Mouse (Mus musculus) hindbrain, embryonic 11.5 days (tissue): ENCODE data around the gene Rasa2. TPM values are rescaled to one million over a fixed set of nuclear protein-coding genes. Genes with fewer than 3 reads are reported as not detected.
"Not testable (repeated sequence)": the region's sequence is repeated elsewhere in the genome, so short reads cannot be mapped to it uniquely, and the experiment has no call there.

Source experiments
- ATAC-seq: fragments of 200-750 bp; cut with Nextera tagmentation; 2 replicates; pipeline ENCODE4 v1.8.0; 2017; ENCODE audit warnings: mild to moderate bottlenecking, moderate TSS enrichment, moderate library complexity; ENCODE audit not compliant: low FRiP score
- DNase-seq: peaks from one replicate; pipeline ENCODE4 v3.0.0-alpha.2; 2015; ENCODE audit warnings: low spot score
- H3K27ac ChIP-seq: fragments of 300-500 bp; sonication (generic); 2 replicates; pipeline ENCODE4 v1.5.1; 2014; ENCODE audit warnings: mild to moderate bottlenecking, low read depth, low read length
- H3K27me3 ChIP-seq: fragments of 300-500 bp; sonication (generic); 2 replicates; pipeline ENCODE4 v1.6.1; 2014; ENCODE audit warnings: mild to moderate bottlenecking, low read length, moderate library complexity, mixed read lengths; ENCODE audit not compliant: control insufficient read depth, insufficient read depth
- H3K36me3 ChIP-seq: fragments of 300-500 bp; sonication (generic); 2 replicates; pipeline ENCODE4 v1.6.1; 2014; ENCODE audit warnings: mild to moderate bottlenecking, low read length, moderate library complexity, mixed read lengths; ENCODE audit not compliant: control insufficient read depth, insufficient read depth
- H3K4me1 ChIP-seq: fragments of 300-500 bp; sonication (generic); replicated peaks from 2 replicates; pipeline ENCODE4 v1.6.1; 2014; ENCODE audit warnings: low read length, mixed read lengths; ENCODE audit not compliant: control insufficient read depth, insufficient read depth
- H3K4me2 ChIP-seq: fragments of 300-500 bp; sonication (generic); replicated peaks from 2 replicates; pipeline ENCODE4 v1.6.1; 2014; ENCODE audit warnings: mild to moderate bottlenecking, low read depth, low read length
- H3K4me3 ChIP-seq: fragments of 300-500 bp; sonication (generic); 2 replicates; pipeline ENCODE4 v1.5.1; 2014; ENCODE audit warnings: low read depth, low read length
- H3K9ac ChIP-seq: fragments of 300-500 bp; sonication (generic); 2 replicates; pipeline ENCODE4 v1.6.1; 2014; ENCODE audit warnings: low read depth, low read length
- H3K9me3 ChIP-seq: fragments of 300-500 bp; sonication (generic); 2 replicates; pipeline ENCODE4 v1.6.1; 2016; ENCODE audit warnings: low read length; ENCODE audit not compliant: control insufficient read depth
- WGBS: fragments of 180-500 bp; shearing (Covaris S2); extraction: QIAGEN DNeasy Blood & Tissue Kit; methylation state at CpG from one replicate; pipeline ENCODE4 v1.1.7; 2014; 5-methylcytosine and 5-hydroxymethylcytosine counted together
- polyA plus RNA-seq: library from polyadenylated mRNA; unstranded; fragments of >200 nt; fragmentation: Nextera tagmentation; extraction: Ambion mirVana; gene quantifications from 2 replicates; pipeline ENCODE4 v1.2.1, GENCODE M21; 2014

Gene Rasa2
- polyA plus RNA-seq, 1 experiment from 2014 or later, result 16.4 TPM

DNA sequence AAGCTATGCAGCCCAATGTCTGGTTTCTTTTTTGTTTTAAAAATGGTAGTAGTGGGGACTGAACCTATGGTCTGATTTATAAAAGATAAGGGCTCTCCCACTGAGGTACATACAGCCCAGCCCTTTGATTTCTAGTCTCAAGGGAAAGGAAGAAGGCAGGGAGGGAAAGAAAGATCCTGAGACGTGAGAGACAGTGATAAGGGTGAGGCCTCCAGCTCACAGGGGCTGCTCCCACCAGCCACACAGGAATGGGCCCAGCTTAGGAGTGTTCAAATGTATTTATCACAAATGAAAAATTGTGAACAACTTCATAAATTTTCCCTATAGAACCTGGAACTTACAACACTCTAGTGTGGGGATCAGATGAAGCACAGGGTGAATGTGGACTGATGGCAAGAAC lies 72.8 kb downstream of the Rasa2 start:
- 80% methylated on average over 1 of the region's 1 CpGs for WGBS
- Histone ChIP-seq H3K4me1 (no peaks in the 10 kb centered on the region), H3K36me3 (0 out of 2 replicates have a peak, but pooled peaks cover 2% of the 10 kb centered on the region), H3K27ac (no peak overlapping the region), H3K4me3 (no peak overlapping the region), H3K4me2 (no peak overlapping the region), H3K9me3 (no peaks in the 10 kb centered on the region), H3K27me3 (no peaks in the 10 kb centered on the region), H3K9ac (no peak overlapping the region)
- DNase-seq (no peak), ATAC-seq (no peak)

DNA sequence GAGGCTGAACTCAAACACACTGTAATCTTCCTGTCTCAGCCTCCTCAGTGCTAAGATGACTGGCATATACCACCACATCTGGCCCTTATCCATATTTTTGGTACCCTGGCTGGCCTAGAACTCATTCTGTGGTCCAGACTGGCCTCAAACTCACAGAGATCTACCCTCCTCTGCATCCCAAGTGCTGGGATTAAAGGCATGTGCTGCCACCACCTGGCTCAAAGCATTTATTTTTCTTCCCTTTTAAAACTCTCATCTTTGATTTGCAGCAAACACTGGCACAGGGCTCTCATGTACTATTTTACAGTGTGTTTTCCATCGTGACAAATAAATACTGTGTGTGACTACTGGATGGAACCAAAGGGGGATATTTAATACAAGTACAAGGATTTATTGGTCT lies 77.3 kb downstream of the Rasa2 start:
- Histone ChIP-seq H3K9me3 (no peaks in the 10 kb centered on the region), H3K4me3 (no peak overlapping the region), H3K4me1 (no peaks in the 10 kb centered on the region), H3K27ac (no peak overlapping the region), H3K4me2 (no peak overlapping the region), H3K36me3 (no peaks in the 10 kb centered on the region), H3K27me3 (no peaks in the 10 kb centered on the region), H3K9ac (no peak overlapping the region)
- no peak for ATAC-seq
- 95% methylated on average over 1 of the region's 1 CpGs for WGBS
- DNase-seq, result no peak

DNA sequence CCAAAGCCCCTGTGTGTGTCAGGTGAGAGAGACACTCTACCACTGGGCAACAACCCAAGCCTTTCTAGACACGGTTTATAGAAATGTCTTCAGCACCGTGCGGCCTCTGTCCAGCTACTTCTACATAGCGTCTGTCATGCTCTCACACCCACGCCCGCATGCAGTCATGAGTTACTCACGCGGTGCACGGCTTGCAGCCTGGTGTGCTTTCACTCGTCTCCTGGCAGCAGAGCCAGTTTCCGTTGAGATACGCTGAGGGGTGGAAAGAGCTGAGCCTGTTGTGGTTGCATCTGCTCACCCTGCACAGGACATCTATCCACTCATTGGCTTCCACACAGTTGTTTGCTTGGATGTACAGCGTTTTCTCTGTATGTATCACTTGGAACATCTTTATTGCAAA lies 86.0 kb downstream of the Rasa2 start:
- H3K9ac ChIP-seq, result no peak overlapping the region
- WGBS, result 92% methylated on average over 13 of the region's 13 CpGs
- no peak overlapping the region for H3K4me2 ChIP-seq
- H3K9me3 ChIP-seq, result no peaks in the 10 kb centered on the region
- DNase-seq (no peak), ATAC-seq (no peak)
- H3K27ac ChIP-seq, result no peak overlapping the region
- no peaks in the 10 kb centered on the region for H3K36me3 ChIP-seq
- H3K4me1 ChIP-seq, result no peaks in the 10 kb centered on the region
- H3K4me3 ChIP-seq, result no peak overlapping the region
- no peaks in the 10 kb centered on the region for H3K27me3 ChIP-seq

DNA sequence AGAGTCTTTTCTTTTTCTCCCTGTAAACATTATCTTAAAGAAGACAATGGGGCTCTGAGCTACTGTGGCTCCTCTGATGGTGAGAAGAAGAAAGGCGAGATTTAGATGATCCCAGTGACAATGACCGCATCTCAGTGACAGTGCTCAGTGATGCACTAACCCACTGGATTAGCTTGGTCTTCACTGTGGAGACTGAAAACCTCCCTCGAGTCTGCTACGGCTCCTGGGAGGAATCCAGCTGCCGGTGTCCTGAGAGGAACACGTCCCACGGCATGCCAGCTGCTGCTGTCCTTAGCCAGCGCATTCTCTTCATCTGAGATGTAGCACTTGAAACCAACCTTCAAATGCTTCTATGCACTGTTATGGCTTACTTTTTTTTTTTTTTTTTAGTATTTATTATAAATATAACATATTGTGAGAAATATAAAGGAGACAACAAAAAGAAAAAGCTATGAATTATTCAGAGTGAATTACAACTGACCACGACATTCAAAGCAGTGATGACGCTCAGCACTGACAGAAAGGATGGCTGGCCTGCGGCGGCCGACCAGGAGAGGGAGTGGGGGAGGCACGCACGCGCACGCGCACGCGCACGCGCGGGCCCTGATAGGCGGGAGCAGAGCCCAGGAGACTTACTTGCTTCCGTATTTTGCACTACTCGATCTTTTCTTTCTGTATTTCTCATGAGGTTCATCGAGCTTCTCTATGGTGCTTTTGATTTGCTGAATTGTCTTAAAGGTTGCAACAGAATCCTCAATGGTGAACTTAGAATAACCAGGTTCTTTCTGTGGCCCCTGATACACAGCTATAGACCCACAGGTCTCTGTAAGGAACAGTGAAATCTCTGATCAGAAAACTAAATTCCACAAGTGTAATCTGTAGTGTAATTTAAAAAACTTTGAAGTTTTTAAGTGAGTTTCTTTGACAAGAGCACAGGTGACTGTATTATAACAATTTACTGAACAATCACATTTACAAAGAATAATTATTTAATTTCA lies 87.5 kb downstream of the Rasa2 start:
- H3K9ac ChIP-seq, result 0 out of 2 replicates have a peak overlapping the region, but pooled peaks have one; percentile 8
- H3K4me2 ChIP-seq, result no peak overlapping the region; the same call in 1 of the 2 replicates
- H3K36me3 ChIP-seq, result no peaks in the 10 kb centered on the region
- no peaks in the 10 kb centered on the region for H3K27me3 ChIP-seq
- no peak overlapping the region for H3K4me3 ChIP-seq
- ATAC-seq, result peak; percentile 88
- DNase-seq, result peak; percentile 89
- H3K27ac ChIP-seq, result 0 out of 2 replicates have a peak overlapping the region, but pooled peaks have one; percentile 54
- H3K9me3 ChIP-seq, result no peaks in the 10 kb centered on the region
- 32% methylated on average over 27 of the region's 27 CpGs for WGBS
- no peaks in the 10 kb centered on the region for H3K4me1 ChIP-seq

DNA sequence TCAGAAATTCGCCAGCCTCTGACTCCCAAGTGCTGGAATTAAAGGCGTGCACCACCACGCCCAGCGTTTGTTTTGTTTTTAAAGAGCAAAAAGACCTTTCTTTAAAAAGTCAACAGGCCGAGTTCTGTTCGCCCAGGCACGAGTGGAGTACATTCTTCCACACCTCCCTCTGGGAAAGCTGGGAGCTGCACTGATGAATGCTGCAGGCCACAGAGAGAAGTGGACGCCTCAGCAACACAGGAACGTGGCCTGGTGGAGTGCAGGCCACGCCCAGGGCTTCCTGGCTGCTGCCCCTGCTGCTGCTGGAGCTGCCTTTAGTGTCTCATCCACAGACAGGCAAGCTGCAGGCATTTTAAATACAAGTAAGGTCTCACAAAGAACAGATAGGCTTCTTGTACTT lies 92.5 kb downstream of the Rasa2 start:
- DNase-seq, result no peak
- no peak for ATAC-seq
- no peaks in the 10 kb centered on the region for H3K36me3 ChIP-seq
- no peak overlapping the region for H3K4me3 ChIP-seq
- H3K27ac ChIP-seq, result no peak overlapping the region
- H3K4me2 ChIP-seq, result no peak overlapping the region
- WGBS, result 59% methylated on average over 10 of the region's 10 CpGs
- H3K9me3 ChIP-seq, result no peaks in the 10 kb centered on the region
- no peaks in the 10 kb centered on the region for H3K27me3 ChIP-seq
- no peak overlapping the region for H3K9ac ChIP-seq
- peaks cover 4% of the 10 kb centered on the region; the same call in 1 of the 2 replicates for H3K4me1 ChIP-seq

GRCm38 (mm10) chr9:96537615-96537919 lies 93.8 kb downstream of the Rasa2 start:
- Histone ChIP-seq H3K9me3 (no peaks in the 10 kb centered on the region), H3K4me1 (peaks cover 4% of the 10 kb centered on the region; the same call in 1 of the 2 replicates), H3K4me3 (no peak overlapping the region), H3K36me3 (no peaks in the 10 kb centered on the region), H3K27ac (no peak overlapping the region), H3K4me2 (no peak overlapping the region), H3K27me3 (no peaks in the 10 kb centered on the region), H3K9ac (no peak overlapping the region)
- ATAC-seq, result no peak
- no peak for DNase-seq
- 92% methylated on average over 6 of the region's 6 CpGs for WGBS

DNA sequence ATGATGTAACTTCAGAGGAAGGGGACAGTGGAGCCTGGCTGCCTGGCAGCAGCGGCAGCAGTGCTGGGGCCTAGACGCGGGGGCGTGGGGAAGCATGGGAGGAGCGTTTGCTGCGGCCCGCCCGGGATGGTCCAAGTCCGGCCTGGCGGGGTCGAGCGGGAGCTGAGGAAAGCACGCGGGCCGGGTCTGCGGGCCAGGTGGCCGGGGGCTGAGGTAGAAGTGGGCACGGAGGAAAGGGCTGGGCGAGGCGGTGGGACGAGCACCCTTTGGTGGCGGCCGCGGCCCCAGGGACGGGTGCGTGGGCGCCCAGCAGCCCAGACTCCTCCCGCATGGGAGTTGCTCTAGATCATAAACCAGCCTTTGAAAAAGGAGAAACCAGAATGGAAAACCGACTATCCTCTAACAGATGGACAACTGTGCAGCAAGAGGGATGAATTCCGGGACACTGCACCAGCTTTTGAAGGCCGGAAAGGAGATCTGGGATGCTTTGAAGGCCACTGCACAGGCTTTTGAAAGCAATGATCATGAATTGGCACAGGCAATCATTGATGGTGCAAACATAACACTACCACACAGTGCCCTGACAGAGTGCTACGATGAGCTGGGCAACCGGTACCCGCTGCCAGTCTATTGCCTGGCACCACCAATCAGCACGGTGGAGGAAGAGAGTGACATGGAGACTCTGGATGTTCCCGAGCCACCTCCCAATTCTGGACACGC lies 94.4 kb downstream of the Rasa2 start:
- Histone ChIP-seq H3K4me2 (peak overlapping the region; percentile 50), H3K27ac (no peak overlapping the region), H3K36me3 (no peaks in the 10 kb centered on the region), H3K4me1 (peaks cover 4% of the 10 kb centered on the region; the same call in 1 of the 2 replicates), H3K9me3 (no peaks in the 10 kb centered on the region), H3K4me3 (peak overlapping the region; percentile 16; the same call in 1 of the 2 replicates), H3K27me3 (no peaks in the 10 kb centered on the region), H3K9ac (peak overlapping the region; percentile 55)
- 31% methylated on average over 34 of the region's 37 CpGs for WGBS
- ATAC-seq, result peak; percentile 27; the same call in 1 of the 2 replicates
- DNase-seq, result peak; percentile 62

DNA sequence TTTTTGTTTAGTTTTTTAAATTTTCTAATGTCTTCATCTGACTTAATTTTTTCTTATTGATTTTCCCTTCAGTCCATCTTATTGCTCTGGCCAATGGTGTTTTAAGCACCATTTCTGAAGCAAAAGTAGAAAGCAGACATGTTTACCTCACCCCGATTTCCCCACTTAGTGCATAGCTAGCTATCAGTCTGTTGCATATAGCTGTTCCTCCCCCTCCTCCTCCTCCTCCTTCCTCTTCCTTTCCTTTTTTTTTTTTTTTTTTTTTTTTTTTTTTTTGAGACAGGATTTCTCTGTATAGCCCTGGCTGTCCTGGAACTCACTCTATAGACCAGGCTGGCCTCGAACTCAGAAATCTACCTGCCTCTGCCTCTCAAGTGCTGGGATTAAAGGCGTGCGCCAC lies 95.3 kb downstream of the Rasa2 start:
- not testable (repeated sequence) for H3K4me3 ChIP-seq, H3K9me3 ChIP-seq, H3K4me2 ChIP-seq, H3K36me3 ChIP-seq, H3K27me3 ChIP-seq, ATAC-seq, DNase-seq, H3K27ac ChIP-seq, H3K4me1 ChIP-seq, H3K9ac ChIP-seq
- WGBS, result 87% methylated on average over 3 of the region's 4 CpGs
